Mouse (Mus musculus) kidney, postnatal 0 days (tissue): Measurements from ENCODE around the gene Usp39. TPM values are rescaled to one million over a fixed set of nuclear protein-coding genes. Genes with fewer than 3 reads are reported as not detected.

ENCODE experiments used
- ATAC-seq: fragments of 200-750 bp; cut with Nextera tagmentation; replicated peaks from 2 replicates; pipeline ENCODE4 v1.8.0; 2017; ENCODE audit warnings: low read depth, moderate number of reproducible peaks, moderate TSS enrichment, moderate library complexity; ENCODE audit not compliant: low FRiP score
- DNase-seq: peaks from one replicate; pipeline ENCODE4 v3.0.0-alpha.2; 2016; ENCODE audit warnings: low spot score
- H3K27ac ChIP-seq: fragments of 300-500 bp; sonication (generic); 2 replicates; pipeline ENCODE4 v1.5.1; 2014; ENCODE audit warnings: mild to moderate bottlenecking
- H3K27me3 ChIP-seq: fragments of 300-500 bp; sonication (generic); 2 replicates; pipeline ENCODE4 v1.6.1; 2014; ENCODE audit warnings: low read length, mixed read lengths; ENCODE audit not compliant: insufficient read depth
- H3K36me3 ChIP-seq: fragments of 300-500 bp; sonication (generic); 2 replicates; pipeline ENCODE4 v1.6.1; 2014; ENCODE audit warnings: low read length, mixed read lengths; ENCODE audit not compliant: insufficient read depth
- H3K4me1 ChIP-seq: fragments of 300-500 bp; sonication (generic); replicated peaks from 2 replicates; pipeline ENCODE4 v1.6.1; 2014; ENCODE audit warnings: antibody characterized with exemption, low read length, mixed read lengths; ENCODE audit not compliant: insufficient read depth
- H3K4me2 ChIP-seq: fragments of 300-500 bp; sonication (generic); 2 replicates; pipeline ENCODE4 v1.6.1; 2014; ENCODE audit warnings: mild to moderate bottlenecking, low read length, moderate library complexity, mixed read lengths
- H3K4me3 ChIP-seq: fragments of 300-500 bp; sonication (generic); replicated peaks from 2 replicates; pipeline ENCODE4 v1.5.1; 2014; ENCODE audit warnings: low read depth, low read length
- H3K9ac ChIP-seq: fragments of 300-500 bp; sonication (generic); 2 replicates; pipeline ENCODE4 v1.6.1; 2014; ENCODE audit warnings: low read depth, low read length
- H3K9me3 ChIP-seq: fragments of 300-500 bp; sonication (generic); replicated peaks from 2 replicates; pipeline ENCODE4 v1.6.1; 2016; ENCODE audit warnings: low read length, inconsistent platforms, mixed read lengths
- CTCF ChIP-seq: IDR thresholded peaks from 2 replicates; pipeline ENCODE4 v1.5.1; 2016; ENCODE audit warnings: antibody characterized with exemption, low read depth, mild to moderate bottlenecking, moderate library complexity
- WGBS: fragments of 180-500 bp; shearing (Covaris S2); extraction: QIAGEN DNeasy Blood & Tissue Kit; methylation state at CpG from one replicate; pipeline ENCODE4 v1.1.7; 2014; 5-methylcytosine and 5-hydroxymethylcytosine counted together
- polyA plus RNA-seq: library from polyadenylated mRNA; unstranded; fragments of >200 nt; fragmentation: Nextera tagmentation; extraction: Ambion mirVana; gene quantifications from 2 replicates; pipeline ENCODE4 v1.2.1, GENCODE M21; 2015

Usp39 gene
- polyA plus RNA-seq, 1 experiment from 2014 or later = 35.6 TPM

DNA sequence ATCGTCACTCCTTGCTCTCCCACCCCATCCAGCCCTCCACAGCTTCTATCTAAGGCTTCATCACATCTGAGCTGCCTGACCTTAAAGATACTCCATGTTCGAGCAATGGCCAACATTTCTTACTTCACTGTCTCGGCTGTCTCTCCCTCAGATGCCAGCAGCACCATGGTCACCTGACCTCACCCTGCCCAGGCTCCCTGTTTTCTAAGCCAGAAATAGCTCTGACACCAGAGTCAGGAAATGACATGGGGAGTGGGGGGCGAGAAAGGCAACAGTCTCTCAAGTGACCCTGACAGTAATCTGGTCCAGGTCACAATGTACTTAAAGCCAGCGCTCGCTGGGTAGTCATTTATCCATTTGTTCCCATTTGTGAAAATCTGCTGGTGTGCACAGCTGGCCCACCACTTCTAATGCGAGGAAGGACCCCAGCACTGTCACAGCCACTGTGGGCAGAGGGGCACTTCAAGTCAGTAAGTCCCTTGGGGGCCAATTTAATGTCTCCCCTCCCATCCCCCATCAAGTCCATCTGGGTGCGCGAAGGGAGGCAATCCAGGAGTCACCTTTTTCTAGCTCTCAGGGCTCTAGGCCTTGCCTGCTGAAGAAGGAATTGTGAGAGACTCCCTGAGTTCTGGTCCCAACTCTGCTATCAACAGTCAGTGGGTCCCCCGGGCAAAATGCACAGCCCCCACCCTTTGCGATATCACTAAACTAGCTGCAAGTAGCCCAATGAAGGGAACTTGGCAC lies 31.7 kb downstream of the Usp39 start:
- ATAC-seq = no peak
- no peak overlapping the region for H3K27ac ChIP-seq
- TF ChIP-seq CTCF = no peak
- H3K9me3 ChIP-seq = no peaks in the 10 kb centered on the region
- no peak overlapping the region for H3K4me2 ChIP-seq
- WGBS = 85% methylated on average over 11 of the region's 11 CpGs
- H3K27me3 ChIP-seq = no peaks in the 10 kb centered on the region
- H3K4me1 ChIP-seq = no peaks in the 10 kb centered on the region
- no peak overlapping the region for H3K9ac ChIP-seq
- no peak overlapping the region for H3K4me3 ChIP-seq
- no peak for DNase-seq
- 0 out of 2 replicates have a peak, but pooled peaks cover 12% of the 10 kb centered on the region for H3K36me3 ChIP-seq

GRCm38 (mm10) chr6:72312198-72312597 lies 32.8 kb downstream of the Usp39 start:
- WGBS = 97% methylated on average over 3 of the region's 3 CpGs
- no peaks in the 10 kb centered on the region for H3K27me3 ChIP-seq
- DNase-seq (no peak), ATAC-seq (no peak)
- H3K4me2 ChIP-seq = no peak overlapping the region
- TF ChIP-seq CTCF = no peak
- 0 out of 2 replicates have a peak, but pooled peaks cover 3% of the 10 kb centered on the region for H3K36me3 ChIP-seq
- no peaks in the 10 kb centered on the region for H3K4me1 ChIP-seq
- H3K4me3 ChIP-seq = no peak overlapping the region
- no peak overlapping the region for H3K9ac ChIP-seq
- no peaks in the 10 kb centered on the region for H3K9me3 ChIP-seq
- no peak overlapping the region for H3K27ac ChIP-seq

- ATAC-seq (no peak), DNase-seq (no peak)
- Histone ChIP-seq H3K4me2 (no peak overlapping the region), H3K36me3 (no peaks in the 10 kb centered on the region), H3K27ac (no peak overlapping the region), H3K9me3 (no peaks in the 10 kb centered on the region), H3K9ac (no peak overlapping the region), H3K4me1 (no peaks in the 10 kb centered on the region), H3K27me3 (no peaks in the 10 kb centered on the region), H3K4me3 (no peak overlapping the region)
- no peak for TF ChIP-seq CTCF
- WGBS = 44% methylated on average over 9 of the region's 9 CpGs
These were observed 41.5 kb downstream of the Usp39 start for GRCm38 (mm10) chr6:72303510-72303909.

- Histone ChIP-seq H3K9ac (no peak overlapping the region), H3K9me3 (no peaks in the 10 kb centered on the region), H3K27me3 (no peaks in the 10 kb centered on the region), H3K4me1 (no peaks in the 10 kb centered on the region), H3K4me3 (no peak overlapping the region), H3K27ac (peak overlapping the region; percentile 47; the same call in 1 of the 2 replicates), H3K36me3 (no peaks in the 10 kb centered on the region), H3K4me2 (no peak overlapping the region)
- no peak for TF ChIP-seq CTCF
- peak; percentile 75 for ATAC-seq
- whole genome bisulfite sequencing = 56% methylated on average over 11 of the region's 11 CpGs
- no peak for DNase-seq
These were observed 42.5 kb downstream of the Usp39 start for GRCm38 (mm10) chr6:72302349-72302925.

- no peaks in the 10 kb centered on the region for H3K36me3 ChIP-seq
- 89% methylated on average over 3 of the region's 3 CpGs for WGBS
- DNase-seq = no peak
These were observed 47.2 kb downstream of the Usp39 start for GRCm38 (mm10) chr6:72297825-72298224.

DNA sequence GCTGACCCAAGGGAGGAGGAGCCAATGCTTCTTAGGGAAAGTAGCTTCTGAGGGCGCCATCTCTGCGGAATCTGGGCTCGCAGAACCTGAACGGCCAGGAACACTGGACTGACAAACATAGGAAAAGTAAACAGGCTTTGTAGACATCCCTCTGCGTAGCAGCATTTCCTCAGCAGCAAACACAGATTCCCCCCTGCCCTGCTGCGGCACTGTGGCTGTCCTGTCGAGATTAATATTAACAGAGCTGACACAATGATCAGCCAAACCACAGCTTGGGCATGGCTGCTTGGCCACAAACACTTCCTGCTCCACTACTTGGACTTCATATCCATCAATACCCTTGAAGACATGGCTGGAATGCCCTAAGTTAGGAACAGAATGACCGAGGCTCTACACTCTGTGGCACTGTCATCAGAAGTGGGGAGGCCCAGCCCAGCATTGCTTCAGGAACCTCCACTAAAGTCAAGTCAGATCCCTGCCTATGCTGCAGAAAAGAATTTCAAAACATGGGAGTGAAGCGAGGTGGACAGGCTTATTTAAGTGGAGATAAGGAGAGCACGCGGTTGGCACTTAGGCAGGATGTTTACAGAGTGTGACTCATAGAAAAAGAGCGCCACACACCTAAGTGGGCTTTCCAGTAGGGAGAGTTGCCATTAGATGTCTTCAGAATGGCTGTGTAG lies 51.9 kb downstream of the Usp39 start:
- Histone ChIP-seq H3K27me3 (no peaks in the 10 kb centered on the region), H3K27ac (peak overlapping the region; percentile 15; the same call in 1 of the 2 replicates), H3K9me3 (no peaks in the 10 kb centered on the region), H3K4me2 (no peak overlapping the region), H3K36me3 (no peaks in the 10 kb centered on the region), H3K9ac (no peak overlapping the region), H3K4me1 (no peaks in the 10 kb centered on the region), H3K4me3 (no peak overlapping the region)
- ATAC-seq (peak; percentile 81), DNase-seq (no peak)
- WGBS = 58% methylated on average over 12 of the region's 12 CpGs
- TF ChIP-seq CTCF = no peak

More at GRCm38 (mm10) chr6:72297825-72298224, 47.2 kb downstream of the Usp39 start:
- no peaks in the 10 kb centered on the region for H3K4me1 ChIP-seq
- H3K27ac ChIP-seq = no peak overlapping the region
- no peak for ATAC-seq
- no peak overlapping the region for H3K4me3 ChIP-seq
- H3K9ac ChIP-seq = no peak overlapping the region
- no peaks in the 10 kb centered on the region for H3K27me3 ChIP-seq
- H3K4me2 ChIP-seq = no peak overlapping the region
- no peak for TF ChIP-seq CTCF
- no peaks in the 10 kb centered on the region for H3K9me3 ChIP-seq
